Mouse (Mus musculus): ENCODE results near the gene 1700025G04Rik. TPM values are rescaled to one million over a fixed set of nuclear protein-coding genes. Genes with fewer than 3 reads are reported as not detected.

Gene 1700025G04Rik
- polyA plus RNA-seq, 1 experiment from 2014 or later: 29.1 TPM

DNA sequence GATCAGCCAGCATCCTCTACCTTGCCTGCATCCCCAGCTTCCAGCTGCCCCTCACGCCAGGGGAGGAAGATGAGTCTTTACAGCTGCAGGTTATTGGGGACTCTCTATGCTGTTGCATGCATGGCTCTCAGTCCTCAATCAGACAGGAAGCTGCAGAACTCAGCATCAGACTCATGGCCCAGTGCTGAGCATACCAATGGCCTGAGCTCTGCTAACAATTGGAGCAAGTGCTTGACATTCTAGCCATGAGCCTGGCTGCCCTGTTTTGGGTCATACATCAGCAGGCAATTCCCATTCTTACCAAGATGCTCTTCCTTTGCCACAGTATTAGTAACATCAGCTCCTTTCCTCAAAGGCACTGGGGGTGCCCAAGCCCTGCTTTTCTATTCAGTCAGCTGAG lies 208.7 kb downstream of the 1700025G04Rik start:
- no peak overlapping the region for H3K9ac ChIP-seq
- H3K27ac ChIP-seq: no peak overlapping the region
- peaks cover 33% of the 10 kb centered on the region for H3K4me1 ChIP-seq
- H3K4me2 ChIP-seq: no peak overlapping the region
- no peaks in the 10 kb centered on the region for H3K27me3 ChIP-seq
- no peaks in the 10 kb centered on the region for H3K36me3 ChIP-seq (ENCODE audit: poor library complexity, severe bottlenecking)
- no peak overlapping the region for H3K4me3 ChIP-seq
- no peak for ATAC-seq
- H3K9me3 ChIP-seq (replicated peaks): no peaks in the 10 kb centered on the region
- 60% methylated on average over 1 of the region's 1 CpGs for WGBS

DNA sequence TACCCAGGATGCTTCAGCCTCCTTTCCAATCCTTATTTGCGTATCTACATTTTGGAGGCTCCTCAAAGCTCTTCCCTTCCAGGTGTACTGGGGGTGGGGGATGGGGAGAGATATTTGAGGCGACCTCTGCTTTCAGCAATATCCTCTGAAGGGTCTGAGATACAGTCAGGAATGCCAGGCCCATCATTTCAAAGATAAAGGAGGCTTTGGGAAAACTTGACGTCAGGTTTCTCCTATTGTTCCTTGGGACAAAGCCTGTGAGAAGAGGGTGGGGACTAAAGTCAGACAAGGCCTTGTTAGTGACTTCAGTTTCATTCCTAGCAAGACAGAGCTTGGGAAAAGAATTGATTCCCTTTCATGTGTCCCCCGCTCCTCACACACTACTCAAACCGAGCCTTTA lies 209.2 kb downstream of the 1700025G04Rik start:
- H3K9ac ChIP-seq: no peak overlapping the region
- WGBS: 35% methylated on average over 5 of the region's 5 CpGs
- no peaks in the 10 kb centered on the region for H3K9me3 ChIP-seq (replicated peaks)
- H3K36me3 ChIP-seq (ENCODE audit: poor library complexity, severe bottlenecking): no peaks in the 10 kb centered on the region
- no peaks in the 10 kb centered on the region for H3K27me3 ChIP-seq
- H3K4me2 ChIP-seq: no peak overlapping the region
- no peak overlapping the region for H3K4me3 ChIP-seq
- peaks cover 33% of the 10 kb centered on the region for H3K4me1 ChIP-seq
- H3K27ac ChIP-seq: no peak overlapping the region
- no peak for ATAC-seq

DNA sequence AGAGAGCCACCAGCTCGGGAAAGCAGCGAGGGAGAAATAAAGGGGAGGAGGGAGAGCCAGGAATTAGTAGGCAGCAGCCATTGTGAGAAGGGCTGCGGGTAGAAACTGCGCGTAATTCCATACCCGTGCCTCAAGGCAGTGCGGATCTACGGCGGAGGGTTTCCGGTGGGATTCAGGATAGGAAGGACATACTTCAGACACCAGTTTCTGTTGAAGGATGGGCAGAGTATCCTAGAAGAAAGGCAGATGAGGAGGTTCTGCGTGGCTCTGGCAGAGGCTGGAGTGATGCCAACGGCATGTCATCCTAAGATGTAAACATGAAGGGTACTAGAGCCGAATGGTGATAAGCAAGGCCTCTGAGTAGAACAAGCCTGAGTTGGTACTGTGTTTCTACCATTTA lies 210.0 kb downstream of the 1700025G04Rik start:
- Histone ChIP-seq H3K4me2 (no peak overlapping the region), H3K4me1 (peaks cover 33% of the 10 kb centered on the region), H3K9me3 (replicated peaks) (no peaks in the 10 kb centered on the region), H3K27me3 (no peaks in the 10 kb centered on the region), H3K4me3 (no peak overlapping the region), H3K9ac (no peak overlapping the region), H3K36me3 (ENCODE audit: poor library complexity, severe bottlenecking) (no peaks in the 10 kb centered on the region), H3K27ac (no peak overlapping the region; the same call in 1 of the 2 replicates)
- 70% methylated on average over 13 of the region's 13 CpGs for WGBS
- ATAC-seq: no peak

DNA sequence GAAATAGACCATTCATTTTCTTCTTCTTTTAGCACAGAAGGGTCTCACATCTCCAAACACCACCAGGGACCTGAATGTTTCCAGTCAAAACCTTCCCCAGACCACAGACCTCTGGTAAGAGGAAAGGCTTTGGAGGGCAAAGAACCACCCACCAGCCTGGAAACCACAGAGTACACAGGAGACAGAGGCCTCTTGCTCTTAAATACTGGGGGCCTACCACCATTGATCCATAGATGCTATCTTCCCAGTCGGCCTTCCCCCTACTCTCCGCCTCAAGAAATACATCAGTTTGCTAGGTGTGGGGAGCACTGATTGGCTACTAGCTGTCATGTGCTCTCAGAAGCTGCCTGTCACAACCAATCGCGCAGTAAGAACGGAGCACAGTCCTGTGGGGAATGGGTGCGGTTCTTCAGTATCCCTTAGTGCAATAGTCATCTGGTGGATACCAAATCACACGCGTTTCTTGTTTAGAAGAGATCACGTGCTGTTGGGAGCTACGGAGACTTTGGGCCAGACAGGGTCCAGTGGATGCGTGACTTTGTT lies 210.5 kb downstream of the 1700025G04Rik start:
- no peaks in the 10 kb centered on the region for H3K9me3 ChIP-seq (replicated peaks)
- no peaks in the 10 kb centered on the region for H3K36me3 ChIP-seq (ENCODE audit: poor library complexity, severe bottlenecking)
- H3K27ac ChIP-seq: no peak overlapping the region; the same call in 1 of the 2 replicates
- 89% methylated on average over 11 of the region's 11 CpGs for WGBS
- H3K9ac ChIP-seq: no peak overlapping the region
- H3K4me3 ChIP-seq: no peak overlapping the region
- H3K27me3 ChIP-seq: no peaks in the 10 kb centered on the region
- H3K4me2 ChIP-seq: no peak overlapping the region
- no peak; the same call in 1 of the 2 replicates for ATAC-seq
- H3K4me1 ChIP-seq: peaks cover 33% of the 10 kb centered on the region

DNA sequence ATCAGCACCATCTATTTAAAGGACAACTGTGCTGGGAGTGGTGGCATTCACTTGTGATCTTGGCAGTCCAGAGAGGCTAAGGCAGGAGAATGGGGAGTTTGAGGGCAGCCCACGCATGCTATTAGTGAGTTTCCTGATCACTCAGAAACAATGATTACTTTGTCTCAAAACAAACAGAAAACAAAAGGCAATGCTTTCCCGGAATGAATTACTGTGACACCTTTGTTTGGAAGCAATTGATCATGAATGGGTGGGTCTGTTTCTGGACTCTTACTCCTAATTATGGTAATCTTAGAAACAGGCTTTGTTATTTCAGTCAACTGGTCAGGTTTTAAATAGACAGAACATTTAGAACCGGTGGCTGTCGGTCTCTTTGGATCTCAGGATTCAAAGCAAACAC lies 211.5 kb downstream of the 1700025G04Rik start:
- no peaks in the 10 kb centered on the region for H3K36me3 ChIP-seq (ENCODE audit: poor library complexity, severe bottlenecking)
- H3K4me3 ChIP-seq: no peak overlapping the region
- H3K27ac ChIP-seq: no peak overlapping the region
- H3K4me1 ChIP-seq: peaks cover 33% of the 10 kb centered on the region
- H3K27me3 ChIP-seq: no peaks in the 10 kb centered on the region
- peak; percentile 37; the same call in 1 of the 2 replicates for ATAC-seq
- no peaks in the 10 kb centered on the region for H3K9me3 ChIP-seq (replicated peaks)
- no peak overlapping the region for H3K4me2 ChIP-seq
- no peak overlapping the region for H3K9ac ChIP-seq
- 8% methylated on average over 4 of the region's 4 CpGs for WGBS

DNA sequence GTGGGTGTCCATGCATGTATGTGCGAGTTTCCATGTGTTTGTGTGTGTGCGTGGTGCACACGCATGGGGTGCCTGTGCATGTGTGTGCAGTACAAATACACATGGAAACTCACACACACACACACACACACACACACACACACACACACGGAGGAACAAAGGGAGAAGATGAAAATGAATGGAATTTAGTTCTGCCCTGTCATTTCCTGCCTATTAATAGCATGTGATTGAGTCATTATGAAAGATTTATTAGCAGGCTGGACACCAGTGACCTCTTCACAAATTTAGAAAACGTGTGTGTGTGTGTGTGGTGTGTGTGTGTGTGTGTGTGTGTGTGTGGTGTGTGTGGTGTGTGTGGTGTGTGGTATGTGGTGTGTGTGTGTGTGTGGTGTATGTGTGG lies 217.0 kb downstream of the 1700025G04Rik start:
- H3K9ac ChIP-seq: no peak overlapping the region
- WGBS: 91% methylated on average over 5 of the region's 5 CpGs
- no peaks in the 10 kb centered on the region for H3K36me3 ChIP-seq (ENCODE audit: poor library complexity, severe bottlenecking)
- no peak overlapping the region for H3K4me2 ChIP-seq
- no peaks in the 10 kb centered on the region for H3K9me3 ChIP-seq (replicated peaks)
- H3K27ac ChIP-seq: no peak overlapping the region
- H3K4me3 ChIP-seq: no peak overlapping the region
- no peak for ATAC-seq
- no peaks in the 10 kb centered on the region for H3K27me3 ChIP-seq
- peaks cover under 1% of the 10 kb centered on the region; the same call in 1 of the 2 replicates for H3K4me1 ChIP-seq

DNA sequence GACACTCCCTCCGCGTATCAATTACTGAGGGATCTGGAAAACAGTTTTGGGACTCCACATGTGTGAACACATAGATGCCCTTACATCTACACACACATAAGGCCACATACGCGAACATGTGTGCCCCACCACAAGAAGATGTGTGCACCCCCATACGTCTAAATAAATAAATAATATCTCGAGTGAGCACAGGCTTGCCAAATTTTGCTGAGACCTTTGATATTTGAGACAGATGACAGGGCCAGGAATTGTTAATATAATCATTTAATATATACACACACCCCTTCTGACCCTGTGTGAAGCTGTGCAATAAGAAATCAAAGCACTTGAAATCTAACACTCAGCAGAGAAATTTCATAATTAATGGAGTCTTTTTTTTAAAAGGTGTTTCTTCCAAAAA lies 225.6 kb downstream of the 1700025G04Rik start:
- Histone ChIP-seq H3K4me1 (no peaks in the 10 kb centered on the region), H3K27ac (no peak overlapping the region), H3K36me3 (ENCODE audit: poor library complexity, severe bottlenecking) (no peaks in the 10 kb centered on the region), H3K4me2 (no peak overlapping the region), H3K4me3 (no peak overlapping the region), H3K9ac (no peak overlapping the region), H3K27me3 (no peaks in the 10 kb centered on the region), H3K9me3 (replicated peaks) (no peaks in the 10 kb centered on the region)
- no peak for ATAC-seq
- 96% methylated on average over 6 of the region's 6 CpGs for WGBS

DNA sequence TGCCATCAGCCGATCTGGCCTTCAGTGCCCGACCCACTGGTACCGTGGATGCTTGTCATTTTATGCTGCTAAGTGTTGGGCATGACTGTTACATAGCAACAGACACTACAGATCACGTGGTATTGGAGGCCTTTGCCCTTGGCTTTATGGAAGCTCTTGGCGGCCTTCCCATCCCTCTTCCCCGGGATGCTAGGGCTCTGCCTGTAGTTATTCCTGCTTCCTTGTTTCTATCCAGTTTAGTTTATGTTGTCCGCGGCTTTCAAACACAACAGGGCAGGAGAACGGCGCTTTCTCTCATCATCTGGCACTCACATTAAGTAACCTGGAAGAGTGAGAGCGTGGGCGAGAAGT lies 226.2 kb downstream of the 1700025G04Rik start:
- Histone ChIP-seq H3K4me1 (no peaks in the 10 kb centered on the region), H3K4me3 (no peak overlapping the region), H3K4me2 (no peak overlapping the region), H3K36me3 (ENCODE audit: poor library complexity, severe bottlenecking) (no peaks in the 10 kb centered on the region), H3K9ac (no peak overlapping the region), H3K27me3 (no peaks in the 10 kb centered on the region), H3K9me3 (replicated peaks) (no peaks in the 10 kb centered on the region), H3K27ac (no peak overlapping the region)
- 0 out of 2 replicates have a peak, but pooled peaks have one; percentile 30 for ATAC-seq
- 90% methylated on average over 12 of the region's 12 CpGs for WGBS

DNA sequence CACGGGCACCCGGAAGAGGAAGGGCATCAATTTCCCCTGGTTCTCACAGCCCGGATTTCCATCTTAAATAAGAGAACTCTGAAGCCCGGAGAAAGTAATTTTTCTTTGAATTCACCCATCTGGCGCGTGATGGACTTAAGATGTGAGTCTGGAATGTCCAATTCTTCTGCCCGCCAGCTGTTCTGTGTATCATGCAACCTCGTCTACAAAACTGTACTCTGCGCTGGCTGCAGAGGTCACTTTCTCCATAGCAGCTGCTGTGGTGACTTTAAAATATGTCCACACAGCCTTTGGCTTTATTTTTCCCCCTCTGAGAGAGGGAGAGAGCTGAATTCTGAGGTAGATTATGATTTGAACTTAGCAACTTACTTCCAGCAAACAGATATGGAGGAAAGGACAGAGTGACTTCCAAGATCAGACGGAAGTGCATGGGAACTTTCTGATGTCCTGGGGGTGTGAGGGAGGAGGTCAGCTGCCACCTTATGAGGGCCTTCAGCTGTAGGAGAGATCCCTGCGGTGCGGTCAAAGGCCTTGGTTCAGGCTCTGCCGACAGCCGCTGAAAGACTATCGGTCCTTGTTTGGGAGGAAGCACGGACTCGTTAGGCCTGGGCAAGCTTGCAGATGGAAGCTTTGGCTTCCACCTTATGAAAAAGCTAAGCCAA lies 226.7 kb downstream of the 1700025G04Rik start:
- Histone ChIP-seq H3K4me2 (no peak overlapping the region), H3K4me3 (no peak overlapping the region), H3K9me3 (replicated peaks) (no peaks in the 10 kb centered on the region), H3K36me3 (ENCODE audit: poor library complexity, severe bottlenecking) (no peaks in the 10 kb centered on the region), H3K4me1 (no peaks in the 10 kb centered on the region), H3K27me3 (no peaks in the 10 kb centered on the region), H3K9ac (no peak overlapping the region), H3K27ac (no peak overlapping the region)
- no peak for ATAC-seq
- 81% methylated on average over 17 of the region's 17 CpGs for WGBS

DNA sequence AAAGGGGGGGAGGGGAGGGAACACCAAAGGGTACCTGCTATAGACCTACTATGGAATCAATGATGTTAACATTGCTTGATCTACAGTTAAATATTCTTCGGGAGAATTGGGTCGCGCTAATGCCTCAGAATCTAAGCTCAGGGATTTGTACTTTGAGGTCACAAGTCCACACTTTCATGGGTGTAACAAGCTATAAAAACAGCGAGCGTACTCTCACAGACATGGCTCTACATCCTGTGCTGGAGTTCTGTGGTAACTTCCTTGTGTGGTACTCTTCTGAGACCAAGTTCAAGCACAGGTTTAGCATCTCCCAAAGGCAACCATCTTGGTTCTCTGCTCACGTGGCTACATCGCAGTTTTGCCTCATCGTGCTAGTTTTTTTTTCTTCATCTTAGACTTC lies 227.8 kb downstream of the 1700025G04Rik start:
- WGBS: 93% methylated on average over 8 of the region's 8 CpGs
- Histone ChIP-seq H3K4me2 (no peak overlapping the region), H3K4me3 (no peak overlapping the region), H3K4me1 (no peaks in the 10 kb centered on the region), H3K9me3 (replicated peaks) (no peaks in the 10 kb centered on the region), H3K27me3 (no peaks in the 10 kb centered on the region), H3K9ac (no peak overlapping the region), H3K36me3 (ENCODE audit: poor library complexity, severe bottlenecking) (no peaks in the 10 kb centered on the region), H3K27ac (no peak overlapping the region)
- ATAC-seq: no peak

DNA sequence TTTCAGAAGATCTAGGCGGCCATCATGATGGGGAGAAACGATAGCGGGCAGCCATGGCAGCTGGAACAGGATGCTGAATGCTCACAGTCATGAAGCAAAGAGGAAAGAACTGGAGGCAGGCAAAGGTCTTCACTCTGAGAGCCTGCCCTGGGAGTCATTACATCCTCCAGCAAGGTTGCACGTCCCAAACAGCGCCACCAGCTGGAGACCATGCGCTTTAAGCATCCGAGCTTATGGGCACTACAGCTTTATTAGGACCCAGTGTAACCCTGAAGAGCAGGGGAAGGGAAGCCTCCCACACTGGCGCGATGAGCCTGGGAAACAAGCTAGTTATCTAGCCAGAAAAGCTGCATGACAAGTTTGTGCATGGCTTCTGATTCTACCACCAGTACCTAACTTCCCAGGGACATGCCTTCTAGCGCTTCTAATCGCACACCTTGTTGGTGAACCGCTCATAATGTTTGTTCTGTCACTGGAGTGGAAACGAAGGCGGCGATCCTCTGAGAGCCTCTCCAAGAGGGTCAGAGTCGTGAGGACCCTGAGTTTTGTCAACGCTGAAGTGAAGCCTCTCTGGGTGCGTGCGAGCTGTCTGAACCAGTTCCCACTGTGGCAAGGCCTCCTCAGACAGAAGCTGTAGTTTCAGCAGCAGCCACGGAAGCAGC lies 228.5 kb downstream of the 1700025G04Rik start:
- no peak overlapping the region for H3K9ac ChIP-seq
- H3K27me3 ChIP-seq: no peaks in the 10 kb centered on the region
- no peak overlapping the region for H3K4me2 ChIP-seq
- no peaks in the 10 kb centered on the region for H3K9me3 ChIP-seq (replicated peaks)
- H3K4me3 ChIP-seq: no peak overlapping the region
- ATAC-seq: no peak
- H3K36me3 ChIP-seq (ENCODE audit: poor library complexity, severe bottlenecking): no peaks in the 10 kb centered on the region
- H3K4me1 ChIP-seq: no peaks in the 10 kb centered on the region
- WGBS: 69% methylated on average over 20 of the region's 20 CpGs
- no peak overlapping the region for H3K27ac ChIP-seq

DNA sequence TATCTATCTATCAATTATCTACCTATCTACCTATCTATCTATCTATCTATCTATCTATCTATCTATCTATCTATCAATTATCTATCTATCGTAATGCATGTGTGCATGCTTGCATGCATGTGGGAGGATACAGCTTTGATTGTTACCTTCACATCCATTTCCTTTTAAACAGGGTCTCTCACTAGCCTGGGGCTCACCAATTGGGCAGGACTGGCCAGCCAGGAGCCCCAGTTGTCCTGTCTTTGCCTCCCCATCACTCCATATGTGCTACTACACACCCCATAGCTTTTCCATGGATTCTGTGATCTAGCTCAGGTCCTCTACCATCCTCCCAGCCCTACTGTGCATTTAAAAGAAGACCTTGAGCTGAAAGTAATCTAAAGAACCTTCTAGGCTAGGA lies 231.5 kb downstream of the 1700025G04Rik start:
- Histone ChIP-seq H3K27ac (no peak overlapping the region), H3K9ac (no peak overlapping the region), H3K36me3 (ENCODE audit: poor library complexity, severe bottlenecking) (no peaks in the 10 kb centered on the region), H3K9me3 (replicated peaks) (no peaks in the 10 kb centered on the region), H3K4me2 (no peak overlapping the region), H3K4me1 (no peaks in the 10 kb centered on the region), H3K4me3 (no peak overlapping the region), H3K27me3 (no peaks in the 10 kb centered on the region)
- 98% methylated on average over 1 of the region's 1 CpGs for WGBS
- ATAC-seq: no peak

All from forebrain, embryonic 13.5 days (tissue).